Mouse (Mus musculus) embryonic facial prominence, embryonic 14.5 days (tissue): ENCODE measurements around the gene Ncbp1. TPM values are rescaled to one million over a fixed set of nuclear protein-coding genes. Genes with fewer than 3 reads are reported as not detected.
"Not testable (repeated sequence)": the region's sequence is repeated elsewhere in the genome, so short reads cannot be mapped to it uniquely, and the experiment has no call there.

Experiments
- ATAC-seq: fragments of 200-750 bp; cut with Nextera tagmentation; 2 replicates; pipeline ENCODE4 v1.8.0; 2017; ENCODE audit warnings: low read depth, moderate number of reproducible peaks, moderate TSS enrichment
- DNase-seq: peaks from one replicate; pipeline ENCODE4 v3.0.0-alpha.2; 2015; ENCODE audit warnings: low spot score
- H3K27ac ChIP-seq: fragments of 300-500 bp; sonication (generic); replicated peaks from 2 replicates; pipeline ENCODE4 v1.5.1; 2014; ENCODE audit warnings: low read depth, mild to moderate bottlenecking, low read length, moderate library complexity
- H3K27me3 ChIP-seq: fragments of 300-500 bp; sonication (generic); replicated peaks from 2 replicates; pipeline ENCODE4 v1.6.1; 2014; ENCODE audit warnings: low read length; ENCODE audit not compliant: control insufficient read depth, insufficient read depth
- H3K36me3 ChIP-seq: fragments of 300-500 bp; sonication (generic); 2 replicates; pipeline ENCODE4 v1.6.1; 2014; ENCODE audit warnings: low read length, mixed read lengths; ENCODE audit not compliant: control insufficient read depth, insufficient read depth
- H3K4me1 ChIP-seq: fragments of 300-500 bp; sonication (generic); 2 replicates; pipeline ENCODE4 v1.6.1; 2014; ENCODE audit warnings: antibody characterized with exemption, low read length; ENCODE audit not compliant: control insufficient read depth, insufficient read depth
- H3K4me2 ChIP-seq: fragments of 300-500 bp; sonication (generic); 2 replicates; pipeline ENCODE4 v1.6.1; 2014; ENCODE audit warnings: low read depth, mild to moderate bottlenecking, low read length, moderate library complexity, mixed read lengths
- H3K4me3 ChIP-seq: fragments of 300-500 bp; sonication (generic); 2 replicates; pipeline ENCODE4 v1.5.1; 2014; ENCODE audit warnings: low read depth, mild to moderate bottlenecking, low read length
- H3K9ac ChIP-seq: fragments of 300-500 bp; sonication (generic); 2 replicates; pipeline ENCODE4 v1.6.1; 2014; ENCODE audit warnings: low read depth, mild to moderate bottlenecking, low read length, moderate library complexity, mixed read lengths
- H3K9me3 ChIP-seq: fragments of 300-500 bp; sonication (generic); 2 replicates; pipeline ENCODE4 v1.6.1; 2016; ENCODE audit warnings: low read length; ENCODE audit not compliant: control insufficient read depth
- WGBS: fragments of 180-500 bp; shearing (Covaris S2); extraction: QIAGEN DNeasy Blood & Tissue Kit; methylation state at CpG from one replicate; pipeline ENCODE4 v1.1.7; 2014; 5-methylcytosine and 5-hydroxymethylcytosine counted together
- polyA plus RNA-seq: library from polyadenylated mRNA; unstranded; fragments of >200 nt; fragmentation: Nextera tagmentation; extraction: Ambion mirVana; gene quantifications from 2 replicates; pipeline ENCODE4 v1.2.1, GENCODE M21; 2014

Gene Ncbp1
- polyA plus RNA-seq, 1 experiment from 2014 or later: 70.1 TPM

GRCm38 (mm10) chr4:46181168-46181567 is 42.8 kb downstream of the Ncbp1 start:
- H3K27ac ChIP-seq: no peak overlapping the region
- no peaks in the 10 kb centered on the region for H3K27me3 ChIP-seq
- H3K4me2 ChIP-seq: no peak overlapping the region
- H3K36me3 ChIP-seq: peaks cover 83% of the 10 kb centered on the region
- no peak for DNase-seq
- H3K4me3 ChIP-seq: no peak overlapping the region
- no peaks in the 10 kb centered on the region for H3K4me1 ChIP-seq
- WGBS: 20% methylated on average over 6 of the region's 6 CpGs
- no peaks in the 10 kb centered on the region for H3K9me3 ChIP-seq
- H3K9ac ChIP-seq: no peak overlapping the region
- no peak for ATAC-seq

GRCm38 (mm10) chr4:46182181-46182580 is 43.8 kb downstream of the Ncbp1 start:
- no peak overlapping the region for H3K4me3 ChIP-seq
- DNase-seq (no peak), ATAC-seq (no peak)
- H3K27ac ChIP-seq: no peak overlapping the region
- H3K9ac ChIP-seq: no peak overlapping the region
- H3K4me2 ChIP-seq: no peak overlapping the region
- WGBS: 78% methylated on average over 7 of the region's 7 CpGs
- H3K4me1 ChIP-seq: no peaks in the 10 kb centered on the region
- peaks cover 77% of the 10 kb centered on the region for H3K36me3 ChIP-seq
- no peaks in the 10 kb centered on the region for H3K9me3 ChIP-seq
- H3K27me3 ChIP-seq: no peaks in the 10 kb centered on the region

DNA sequence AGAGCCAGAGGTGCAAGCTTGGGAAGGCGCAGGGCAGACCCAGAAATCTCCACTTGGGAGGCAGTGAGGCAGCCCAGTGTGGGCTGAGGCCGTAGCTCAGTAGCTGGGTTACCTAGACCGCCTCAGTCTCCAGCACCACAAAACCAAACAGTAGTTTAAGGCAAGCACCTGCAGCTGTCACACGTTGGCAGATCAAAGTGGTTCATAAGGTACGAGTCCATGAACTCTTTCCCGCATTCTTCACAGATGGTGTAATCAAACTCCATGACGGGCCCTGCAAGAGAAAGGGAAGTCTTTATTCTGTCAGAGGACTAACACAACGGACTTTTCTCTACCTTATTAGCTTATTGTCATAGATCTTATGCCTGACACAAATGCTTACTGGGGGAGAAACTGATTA is 47.0 kb downstream of the Ncbp1 start:
- 63% methylated on average over 8 of the region's 8 CpGs for WGBS
- no peak overlapping the region for H3K27ac ChIP-seq
- 0 out of 2 replicates have a peak, but pooled peaks have one; percentile 41 for ATAC-seq
- no peak overlapping the region for H3K4me2 ChIP-seq
- no peaks in the 10 kb centered on the region for H3K27me3 ChIP-seq
- DNase-seq: peak; percentile 30
- no peak overlapping the region for H3K9ac ChIP-seq
- no peaks in the 10 kb centered on the region for H3K9me3 ChIP-seq
- no peaks in the 10 kb centered on the region for H3K4me1 ChIP-seq
- no peak overlapping the region for H3K4me3 ChIP-seq
- peaks cover 77% of the 10 kb centered on the region for H3K36me3 ChIP-seq

DNA sequence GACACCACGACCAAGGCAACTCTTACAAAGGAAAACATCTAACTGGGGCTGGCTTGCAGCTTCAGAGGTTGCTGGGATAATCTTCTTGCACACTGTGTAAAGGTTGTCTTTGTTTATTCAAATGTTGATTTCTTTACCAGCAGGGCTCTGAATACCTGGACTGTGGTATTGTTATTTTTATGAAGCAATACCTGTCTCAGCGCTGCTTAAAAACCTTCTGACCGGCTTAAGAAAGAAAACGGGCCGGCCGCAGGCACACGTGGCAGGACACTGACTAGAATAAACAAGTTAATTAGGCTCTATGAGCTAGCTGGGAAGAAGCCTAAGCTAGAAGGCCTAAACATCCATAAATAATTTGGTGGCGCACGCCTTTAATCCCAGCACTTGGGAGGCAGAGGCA is 47.5 kb downstream of the Ncbp1 start:
- Histone ChIP-seq H3K9me3 (no peaks in the 10 kb centered on the region), H3K4me1 (no peaks in the 10 kb centered on the region), H3K36me3 (peaks cover 79% of the 10 kb centered on the region), H3K4me3 (no peak overlapping the region), H3K27me3 (no peaks in the 10 kb centered on the region), H3K9ac (no peak overlapping the region), H3K27ac (no peak overlapping the region), H3K4me2 (no peak overlapping the region)
- 82% methylated on average over 9 of the region's 9 CpGs for WGBS
- ATAC-seq: no peak
- no peak for DNase-seq

DNA sequence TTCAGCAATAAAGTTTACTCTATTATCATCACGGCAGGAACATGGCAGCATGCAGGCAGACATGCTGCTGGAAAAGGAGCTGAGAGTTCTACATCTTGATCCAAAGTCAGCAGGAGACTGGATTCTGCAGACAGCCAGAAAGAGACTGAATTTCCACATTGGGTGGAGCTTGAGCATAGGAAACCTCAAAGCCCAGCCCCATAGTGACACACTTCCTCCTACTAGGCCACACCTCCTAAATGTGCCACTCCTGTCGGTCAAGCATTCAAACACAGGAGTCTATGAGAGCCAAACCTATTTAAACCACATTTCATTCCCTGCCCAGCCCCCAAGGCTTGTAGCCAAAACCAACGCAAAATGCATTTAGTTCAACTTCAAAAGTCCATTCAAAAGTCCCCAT is 48.1 kb downstream of the Ncbp1 start:
- H3K4me1 ChIP-seq: no peaks in the 10 kb centered on the region
- ATAC-seq (no peak), DNase-seq (no peak)
- 65% methylated on average over 3 of the region's 3 CpGs for WGBS
- H3K4me3 ChIP-seq: no peak overlapping the region
- H3K27ac ChIP-seq: no peak overlapping the region
- no peaks in the 10 kb centered on the region for H3K9me3 ChIP-seq
- no peaks in the 10 kb centered on the region for H3K27me3 ChIP-seq
- H3K36me3 ChIP-seq: peaks cover 78% of the 10 kb centered on the region
- no peak overlapping the region for H3K4me2 ChIP-seq
- no peak overlapping the region for H3K9ac ChIP-seq

GRCm38 (mm10) chr4:46192011-46192410 is 53.6 kb downstream of the Ncbp1 start:
- not testable (repeated sequence) for DNase-seq, H3K9ac ChIP-seq, H3K4me2 ChIP-seq, H3K9me3 ChIP-seq, ATAC-seq, H3K4me3 ChIP-seq, H3K27ac ChIP-seq, H3K27me3 ChIP-seq
- Histone ChIP-seq H3K36me3 (peaks cover 35% of the 10 kb centered on the region), H3K4me1 (peaks cover 13% of the 10 kb centered on the region)

- H3K4me2 ChIP-seq: peak within 1 kb of the TSS; percentile 88
Measured at GRCm38 (mm10) chr4:46195781-46196487, 57.5 kb downstream of the Ncbp1 start, which contains the start of gene Xpa. Gene Xpa, minus strand, starts transcription at chr4:46196311.

DNA sequence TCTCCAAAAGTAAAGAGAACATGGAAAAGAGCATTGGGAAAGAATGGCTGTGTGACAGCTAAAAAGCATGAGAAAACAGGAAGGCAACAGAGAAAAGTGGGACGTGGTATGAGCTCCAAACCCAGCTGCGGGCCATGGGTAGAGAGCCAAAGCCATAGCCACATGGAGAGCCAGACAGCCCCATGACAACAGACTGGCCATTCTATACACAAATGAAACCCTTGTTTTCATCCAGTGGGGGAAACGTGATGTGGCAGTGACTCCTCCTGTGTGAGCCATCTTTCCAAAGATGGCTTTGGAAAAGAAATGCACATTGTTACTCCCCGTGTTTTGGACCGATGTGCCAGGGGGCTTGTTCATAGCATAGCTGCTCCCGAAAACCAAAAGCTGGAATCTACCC is 58.1 kb downstream of the Ncbp1 start:
- ATAC-seq (peak; percentile 15; the same call in 1 of the 2 replicates), DNase-seq (no peak)
- peak overlapping the region; percentile 88 for H3K4me2 ChIP-seq
- H3K27me3 ChIP-seq: peaks cover 3% of the 10 kb centered on the region; the same call in 1 of the 2 replicates
- H3K27ac ChIP-seq: no peak overlapping the region
- 37% methylated on average over 6 of the region's 6 CpGs for WGBS
- no peaks in the 10 kb centered on the region for H3K9me3 ChIP-seq
- H3K36me3 ChIP-seq: no peaks in the 10 kb centered on the region
- H3K4me1 ChIP-seq: peaks cover 13% of the 10 kb centered on the region
- H3K9ac ChIP-seq: peak overlapping the region; percentile 46; the same call in 1 of the 2 replicates
- peak overlapping the region; percentile 80 for H3K4me3 ChIP-seq

More at GRCm38 (mm10) chr4:46195781-46196487, 57.5 kb downstream of the Ncbp1 start, which contains the start of gene Xpa:
- under 1% methylated on average over 33 of the region's 70 CpGs for WGBS
- H3K27ac ChIP-seq: peak within 1 kb of the TSS; percentile 79
- peak within 1 kb of the TSS; percentile 93 for H3K9ac ChIP-seq
- peak; percentile 96 for ATAC-seq
- peak; percentile 98 for DNase-seq
- no peaks in the 10 kb centered on the region for H3K9me3 ChIP-seq
- peaks cover 13% of the 10 kb centered on the region for H3K4me1 ChIP-seq
- peaks cover 4% of the 10 kb centered on the region; the same call in 1 of the 2 replicates for H3K36me3 ChIP-seq
- H3K4me3 ChIP-seq: peak within 1 kb of the TSS; percentile 80
- H3K27me3 ChIP-seq: no peaks in the 10 kb centered on the region

DNA sequence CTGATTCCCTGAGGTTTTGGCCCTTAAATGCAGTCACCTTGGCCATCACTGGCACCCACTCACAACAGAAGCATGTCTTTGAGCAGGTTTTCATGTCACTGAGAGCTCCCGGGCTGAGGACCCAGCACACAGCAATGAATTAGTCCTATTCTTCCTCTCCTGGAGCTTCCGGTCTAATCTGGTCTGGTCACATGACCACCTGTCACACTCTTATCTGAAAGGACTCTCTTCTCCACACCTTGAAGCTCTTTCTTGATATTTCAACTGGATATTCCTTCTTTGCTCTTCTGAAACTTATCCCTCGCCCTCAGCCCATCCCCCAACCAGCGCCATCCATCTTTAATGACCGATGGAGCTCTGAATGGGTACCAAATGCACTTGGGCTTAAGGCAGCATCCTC is 59.7 kb downstream of the Ncbp1 start:
- Histone ChIP-seq H3K4me2 (no peak overlapping the region), H3K36me3 (no peaks in the 10 kb centered on the region), H3K4me3 (no peak overlapping the region), H3K9me3 (no peaks in the 10 kb centered on the region), H3K4me1 (peaks cover 13% of the 10 kb centered on the region), H3K27me3 (peaks cover 12% of the 10 kb centered on the region), H3K27ac (no peak overlapping the region), H3K9ac (no peak overlapping the region)
- ATAC-seq: no peak
- 69% methylated on average over 5 of the region's 5 CpGs for WGBS
- no peak for DNase-seq
